Mouse (Mus musculus) liver, embryonic 14.5 days (tissue): ENCODE measurements around the gene Sp140. TPM values are rescaled to one million over a fixed set of nuclear protein-coding genes. Genes with fewer than 3 reads are reported as not detected.
"Not testable (repeated sequence)": the region's sequence is repeated elsewhere in the genome, so short reads cannot be mapped to it uniquely, and the experiment has no call there.

Experiments used
- ATAC-seq: fragments of 200-750 bp; cut with Nextera tagmentation; 2 replicates; pipeline ENCODE4 v1.8.0; 2017; ENCODE audit warnings: moderate number of reproducible peaks, mild to moderate bottlenecking, moderate library complexity; ENCODE audit not compliant: insufficient read depth
- DNase-seq, 3 experiments: peaks; one replicate each; pipeline ENCODE4 v3.0.0-alpha.2; 2012 to 2013; ENCODE audit warnings: low read depth in 3 of 3, low spot score in 3 of 3
- H3K27ac ChIP-seq: fragments of 300-500 bp; sonication (generic); 2 replicates; pipeline ENCODE4 v1.5.1; 2014; ENCODE audit warnings: moderate library complexity, mild to moderate bottlenecking, control low read depth, inconsistent platforms
- H3K27me3 ChIP-seq: fragments of 300-500 bp; sonication (generic); 2 replicates; pipeline ENCODE4 v1.6.1; 2014; ENCODE audit warnings: mild to moderate bottlenecking, low read length, moderate library complexity; ENCODE audit not compliant: control insufficient read depth, insufficient read depth
- H3K36me3 ChIP-seq: fragments of 300-500 bp; sonication (generic); replicated peaks from 2 replicates; pipeline ENCODE4 v1.6.1; 2014; ENCODE audit warnings: low read depth; ENCODE audit not compliant: control insufficient read depth, insufficient read depth
- H3K4me1 ChIP-seq, 2 experiments: fragments of 200-500 bp in 1 of 2; fragments of 300-500 bp in 1 of 2; sonication (generic) in 1 of 2; replicated peaks; 2 replicates each; pipeline ENCODE4 v1.6.1; 2012 to 2014; ENCODE audit warnings: antibody characterized with exemption in 1 of 2, inconsistent platforms in 1 of 2, low read length in 1 of 2; ENCODE audit not compliant: control insufficient read depth in 2 of 2, insufficient read depth in 2 of 2
- H3K4me2 ChIP-seq: fragments of 300-500 bp; sonication (generic); 2 replicates; pipeline ENCODE4 v1.6.1; 2014; ENCODE audit warnings: low read depth, mild to moderate bottlenecking, control low read depth, moderate library complexity
- H3K4me3 ChIP-seq, 2 experiments: fragments of 200-500 bp in 1 of 2; fragments of 300-500 bp in 1 of 2; sonication (generic) in 1 of 2; 2 replicates each; pipeline ENCODE4 v1.5.1; 2012 to 2014; ENCODE audit warnings: low read depth in 2 of 2, low read length in 2 of 2, mild to moderate bottlenecking in 2 of 2, control low read depth in 1 of 2, inconsistent platforms in 1 of 2, moderate library complexity in 1 of 2; ENCODE audit not compliant: insufficient read depth in 1 of 2
- H3K9ac ChIP-seq: fragments of 300-500 bp; sonication (generic); replicated peaks from 2 replicates; pipeline ENCODE4 v1.6.1; 2014; ENCODE audit warnings: mild to moderate bottlenecking, control low read depth, moderate library complexity
- H3K9me3 ChIP-seq: fragments of 300-500 bp; sonication (generic); 2 replicates; pipeline ENCODE4 v1.6.1; 2016; ENCODE audit warnings: low read length, mixed read lengths; ENCODE audit not compliant: control insufficient read depth
- CTCF ChIP-seq: IDR thresholded peaks from 2 replicates; pipeline ENCODE4 v1.5.1; 2016; ENCODE audit warnings: antibody characterized with exemption, low read depth, control low read depth
- EP300 ChIP-seq: IDR thresholded peaks from 2 replicates; pipeline ENCODE4 v1.6.1; 2016; ENCODE audit warnings: antibody characterized with exemption, low read depth
- WGBS: fragments of 180-500 bp; shearing (Covaris S2); extraction: QIAGEN DNeasy Blood & Tissue Kit; methylation state at CpG from one replicate; pipeline ENCODE4 v1.1.7; 2014; ENCODE audit not compliant: insufficient replicate concordance; 5-methylcytosine and 5-hydroxymethylcytosine counted together
- polyA plus RNA-seq, 2 experiments: library from polyadenylated mRNA; depleted of rRNA in 1 of 2; stranded (reverse) in 1 of 2; unstranded in 1 of 2; fragments of >200 nt; fragmentation: Nextera tagmentation in 1 of 2; extraction: Ambion mirVana in 1 of 2; gene quantifications; 2 replicates each; pipeline versions ENCODE4 v1.2.1 to v1.2.3; 2012 to 2014

Sp140 gene
- polyA plus RNA-seq, 2 experiments, result 3.0 to 3.7 TPM

- H3K9me3 ChIP-seq, H3K36me3 ChIP-seq, H3K4me3 ChIP-seq, H3K27ac ChIP-seq, H3K4me2 ChIP-seq, H3K9ac ChIP-seq, ATAC-seq, H3K4me1 ChIP-seq, H3K27me3 ChIP-seq, DNase-seq: not testable (repeated sequence)
- WGBS, result 62% methylated on average over 3 of the region's 5 CpGs
Observed at GRCm38 (mm10) chr1:85650524-85650923, 50.3 kb downstream of the Sp140 start.

DNA sequence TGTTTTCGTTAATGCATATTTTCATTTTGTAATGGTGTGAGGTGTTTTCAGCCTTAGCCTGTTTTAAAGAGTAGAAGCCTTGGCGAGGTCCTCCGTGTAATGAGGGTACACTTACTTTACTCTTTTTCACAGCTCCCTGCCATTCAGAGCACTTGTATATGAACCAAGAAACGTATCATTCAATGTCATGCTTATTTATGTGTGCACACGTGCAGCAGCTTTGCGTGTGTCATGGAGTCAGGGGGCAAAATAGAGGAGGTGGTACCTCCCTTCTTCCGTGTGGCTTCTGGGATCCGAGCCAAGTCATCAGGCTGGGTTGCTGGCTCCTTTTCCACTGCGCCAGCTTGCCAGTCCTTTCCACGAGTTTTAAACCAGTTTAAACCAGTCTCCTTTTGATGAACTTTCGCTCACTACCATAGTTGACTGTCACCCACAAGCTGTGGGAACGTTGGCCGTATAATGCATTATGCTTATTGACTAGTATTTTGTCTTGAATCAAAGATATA is 51.6 kb downstream of the Sp140 start:
- H3K4me2 ChIP-seq, H3K36me3 ChIP-seq, H3K4me1 ChIP-seq, H3K27me3 ChIP-seq, H3K27ac ChIP-seq, H3K9ac ChIP-seq, DNase-seq, ATAC-seq, H3K4me3 ChIP-seq, H3K9me3 ChIP-seq: not testable (repeated sequence)
- WGBS, result 68% methylated on average over 13 of the region's 13 CpGs

GRCm38 (mm10) chr1:85657211-85657610 is 57.0 kb downstream of the Sp140 start:
- H3K27me3 ChIP-seq, H3K36me3 ChIP-seq, H3K9ac ChIP-seq, DNase-seq, ATAC-seq, H3K4me3 ChIP-seq, H3K4me1 ChIP-seq, H3K9me3 ChIP-seq, H3K4me2 ChIP-seq, H3K27ac ChIP-seq: not testable (repeated sequence)
- WGBS, result 64% methylated on average over 2 of the region's 2 CpGs

- Histone ChIP-seq H3K27ac (no peak overlapping the region), H3K4me2 (no peak overlapping the region), H3K9me3 (no peaks in the 10 kb centered on the region), H3K27me3 (no peaks in the 10 kb centered on the region), H3K36me3 (no peaks in the 10 kb centered on the region), H3K4me1 (no peaks in the 10 kb centered on the region), H3K4me3 (no peak overlapping the region), H3K9ac (no peak overlapping the region)
- DNase-seq (no peak), ATAC-seq (no peak)
- TF ChIP-seq CTCF (no peak), EP300 (no peak)
Observed at GRCm38 (mm10) chr1:85664266-85664665, 64.1 kb downstream of the Sp140 start.

- Histone ChIP-seq H3K36me3 (no peaks in the 10 kb centered on the region), H3K9ac (no peak overlapping the region), H3K4me3 (no peak overlapping the region), H3K27me3 (no peaks in the 10 kb centered on the region), H3K9me3 (no peaks in the 10 kb centered on the region), H3K4me2 (no peak overlapping the region), H3K27ac (no peak overlapping the region), H3K4me1 (no peaks in the 10 kb centered on the region)
- no peak for ATAC-seq
- TF ChIP-seq CTCF (no peak), EP300 (no peak)
- DNase-seq, result no peak
- WGBS, result 50% methylated on average over 4 of the region's 4 CpGs
Observed at GRCm38 (mm10) chr1:85680226-85680625, 80.0 kb downstream of the Sp140 start.

DNA sequence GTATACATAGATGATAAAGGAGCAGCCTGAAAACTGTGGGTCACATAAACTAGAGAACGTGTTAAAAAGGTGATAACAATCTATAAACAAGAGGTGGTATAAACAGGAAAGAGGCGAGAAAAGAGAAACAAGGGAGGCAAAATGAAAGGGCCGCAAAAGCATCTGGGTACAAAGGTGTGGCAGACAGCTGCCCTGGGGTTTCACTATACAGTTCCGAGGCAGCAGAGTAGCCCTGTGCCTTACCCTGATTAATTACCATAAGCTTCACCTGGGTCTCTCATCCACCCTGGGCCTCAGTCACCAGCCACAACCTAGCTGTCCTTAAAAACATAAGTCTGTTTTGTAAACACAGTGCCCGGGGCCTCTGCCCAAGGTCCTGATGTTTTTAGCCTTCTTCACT is 86.5 kb downstream of the Sp140 start:
- Histone ChIP-seq H3K4me3 (no peak overlapping the region), H3K27me3 (no peaks in the 10 kb centered on the region), H3K9me3 (no peaks in the 10 kb centered on the region), H3K4me2 (no peak overlapping the region), H3K4me1 (no peaks in the 10 kb centered on the region), H3K36me3 (no peaks in the 10 kb centered on the region), H3K27ac (no peak overlapping the region), H3K9ac (no peak overlapping the region)
- TF ChIP-seq EP300 (no peak), CTCF (no peak)
- no peak for ATAC-seq
- no peak for DNase-seq
- 58% methylated on average over 5 of the region's 5 CpGs for WGBS
